Mouse (Mus musculus): ENCODE measurements around the gene CK137956.

DNA sequence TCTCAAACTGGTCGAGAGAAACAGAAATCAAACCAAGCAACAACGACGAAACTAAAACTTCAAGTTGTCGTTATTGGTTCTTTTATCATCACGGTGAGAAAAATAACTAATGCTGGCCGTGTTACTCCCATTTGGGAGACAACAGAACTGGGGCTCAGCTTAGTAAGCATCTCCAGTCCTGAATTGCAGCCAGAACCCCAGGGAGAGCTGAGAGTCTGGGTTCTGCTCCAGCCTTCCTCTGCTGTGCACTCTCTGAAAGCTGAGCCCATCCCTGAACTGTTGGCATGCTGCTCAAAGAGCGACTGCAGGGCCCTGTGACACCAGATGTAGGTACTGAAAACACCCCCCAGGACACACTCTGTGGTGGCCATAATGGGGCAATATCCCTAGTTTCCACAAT is 33.3 kb downstream of the CK137956 start:
- TF ChIP-seq CTCF (IDR thresholded peaks at IDR 0.05) (no peak), EP300 (IDR thresholded peaks at IDR 0.05) (no peak)

Data from lung, postnatal 0 days (tissue).